ENCODE assay signal across 8 mouse cellular contexts in genomic region chr11:95513461-95514297, GRCm38 (mm10). TPM values are rescaled to one million over a fixed set of nuclear protein-coding genes. Genes with fewer than 3 reads are reported as not detected.
A peak's percentile ranks its signal among the peaks of the same experiment; 100 is the strongest.
DNase-seq lines count a peak whose midpoint lies in the region; ATAC-seq lines count a peak whose summit lies in the region.

No protein-coding gene starts in this region.

- peak overlapping the region; percentile 37 for H3K9ac ChIP-seq in limb, embryonic 15.5 days
- H3K9ac ChIP-seq in stomach, embryonic 14.5 days (replicated peaks; ENCODE audit: low read depth, low read length): peak overlapping the region; percentile 30; the same call in 1 of the 2 replicates

- under 1% methylated on average over 60 of the region's 66 CpGs for WGBS in limb, embryonic 15.5 days
- WGBS in stomach, embryonic 14.5 days: under 1% methylated on average over 64 of the region's 66 CpGs

- no peaks in the 10 kb centered on the region for H3K9me3 ChIP-seq in limb, embryonic 15.5 days
- no peaks in the 10 kb centered on the region for H3K9me3 ChIP-seq in stomach, embryonic 14.5 days (ENCODE audit: control insufficient read depth, low read depth, low read length)

- ATAC-seq in granulocyte monocyte progenitor cell, adult 5-6 weeks (replicated peaks; ENCODE audit: poor library complexity, severe bottlenecking): 0 out of 2 replicates have a peak, but pooled peaks have one; percentile 4
- ATAC-seq in limb, embryonic 15.5 days (ENCODE audit: insufficient number of reproducible peaks, low FRiP score, low TSS enrichment, low read depth): no peak
- ATAC-seq in stomach, embryonic 14.5 days (ENCODE audit: insufficient number of reproducible peaks, insufficient read depth, low FRiP score, low read depth): no peak

- H3K27ac ChIP-seq in limb, embryonic 15.5 days: no peak overlapping the region
- no peak overlapping the region for H3K27ac ChIP-seq in stomach, embryonic 14.5 days (ENCODE audit: low read length)

- H3K4me3 ChIP-seq in limb, embryonic 15.5 days: peak overlapping the region; percentile 57
- peak overlapping the region; percentile 55 for H3K4me3 ChIP-seq in stomach, embryonic 14.5 days (ENCODE audit: low read depth, low read length)

- peak overlapping the region; percentile 99 for H3K4me2 ChIP-seq in limb, embryonic 15.5 days
- peak overlapping the region; percentile 95 for H3K4me2 ChIP-seq in stomach, embryonic 14.5 days (replicated peaks; ENCODE audit: low read depth, low read length)

- H3K36me3 ChIP-seq in limb, embryonic 15.5 days: no peaks in the 10 kb centered on the region
- no peaks in the 10 kb centered on the region for H3K36me3 ChIP-seq in stomach, embryonic 14.5 days (ENCODE audit: control insufficient read depth, insufficient read depth, low read length)

- H3K4me1 ChIP-seq in limb, embryonic 15.5 days: peaks cover 42% of the 10 kb centered on the region
- peaks cover 12% of the 10 kb centered on the region; the same call in 1 of the 2 replicates for H3K4me1 ChIP-seq in stomach, embryonic 14.5 days (ENCODE audit: control insufficient read depth, insufficient read depth, low read length)

- H3K27me3 ChIP-seq in limb, embryonic 15.5 days: peaks cover 43% of the 10 kb centered on the region
- peaks cover 17% of the 10 kb centered on the region; the same call in 1 of the 2 replicates for H3K27me3 ChIP-seq in stomach, embryonic 14.5 days (ENCODE audit: control insufficient read depth, insufficient read depth, low read length)

- DNase-seq in kidney, postnatal 10 days: peak; percentile 52
- DNase-seq in kidney, adult 18-20 months: no peak
- peak; percentile 61 for DNase-seq in cerebellum, adult 9-10 months
- DNase-seq in thymus, postnatal 25 days: no peak
- DNase-seq in urinary bladder, adult 18-20 months (ENCODE audit: low spot score in 2 of 2): no peak

RNA-seq across cellular contexts. Expression of gene Nxph3, which starts 0.7 kb away (rescaled TPM):
- not detected in 2 replicates for total RNA-seq in granulocyte monocyte progenitor cell, adult 5-6 weeks (2014; fragmentation: Nextera tagmentation)
- total RNA-seq in granulocyte monocyte progenitor cell, adult 5-6 weeks (2017): not detected in 2 replicates
- 0.69 and 0.70 TPM in 2 replicates for polyA plus RNA-seq in limb, embryonic 15.5 days (2015; fragmentation: Nextera tagmentation; extraction: Ambion mirVana)
- 0.86 and 1.1 TPM in 2 replicates for polyA plus RNA-seq in stomach, embryonic 14.5 days (2014; fragmentation: Nextera tagmentation; extraction: Ambion mirVana)

Comparison
In these comparisons a context has a peak if more than half of its experiments do, and no peak if none do; other contexts are left out.
1. DNase-seq: peak in kidney, postnatal 10 days (single experiment) and cerebellum, adult 9-10 months (single experiment); none in kidney, adult 18-20 months (single experiment), thymus, postnatal 25 days (single experiment) and urinary bladder, adult 18-20 months (0 of 2).